Mouse (Mus musculus) midbrain, postnatal 0 days (tissue): Measurements from ENCODE around the gene Fam155a. TPM values are rescaled to one million over a fixed set of nuclear protein-coding genes. Genes with fewer than 3 reads are reported as not detected.

Experiments used
- ATAC-seq: fragments of 200-750 bp; cut with Nextera tagmentation; 2 replicates; pipeline ENCODE4 v1.8.0; 2017; ENCODE audit warnings: moderate number of reproducible peaks, mild to moderate bottlenecking, moderate TSS enrichment, moderate library complexity; ENCODE audit not compliant: low FRiP score
- DNase-seq: peaks from one replicate; pipeline ENCODE4 v3.0.0-alpha.2; 2015; ENCODE audit warnings: low spot score
- H3K27ac ChIP-seq: fragments of 300-500 bp; sonication (generic); 2 replicates; pipeline ENCODE4 v1.5.1; 2014; ENCODE audit warnings: low read depth, mild to moderate bottlenecking, low read length, mixed read lengths
- H3K27me3 ChIP-seq: fragments of 300-500 bp; sonication (generic); 2 replicates; pipeline ENCODE4 v1.6.1; 2014; ENCODE audit warnings: low read length, control low read depth, mixed read lengths; ENCODE audit not compliant: insufficient read depth
- H3K36me3 ChIP-seq: fragments of 300-500 bp; sonication (generic); 2 replicates; pipeline ENCODE4 v1.6.1; 2014; ENCODE audit warnings: low read length, control low read depth, mixed read lengths; ENCODE audit not compliant: insufficient read depth
- H3K4me1 ChIP-seq: fragments of 300-500 bp; sonication (generic); 2 replicates; pipeline ENCODE4 v1.6.1; 2014; ENCODE audit warnings: mild to moderate bottlenecking, control low read depth, antibody characterized with exemption, low read length, mixed read lengths; ENCODE audit not compliant: insufficient read depth
- H3K4me2 ChIP-seq: fragments of 300-500 bp; sonication (generic); 2 replicates; pipeline ENCODE4 v1.6.1; 2014; ENCODE audit warnings: low read depth, mild to moderate bottlenecking, low read length, mixed read lengths; ENCODE audit not compliant: poor library complexity, severe bottlenecking
- H3K4me3 ChIP-seq: fragments of 300-500 bp; sonication (generic); 2 replicates; pipeline ENCODE4 v1.5.1; 2014; ENCODE audit warnings: low read depth, mild to moderate bottlenecking, low read length, moderate library complexity
- H3K9ac ChIP-seq: fragments of 300-500 bp; sonication (generic); replicated peaks from 2 replicates; pipeline ENCODE4 v1.6.1; 2014; ENCODE audit warnings: mild to moderate bottlenecking, low read length, moderate library complexity, mixed read lengths; ENCODE audit not compliant: poor library complexity, severe bottlenecking
- H3K9me3 ChIP-seq: fragments of 300-500 bp; sonication (generic); 2 replicates; pipeline ENCODE4 v1.6.1; 2016; ENCODE audit warnings: low read length, control low read depth
- CTCF ChIP-seq: IDR thresholded peaks from 2 replicates; pipeline ENCODE4 v1.5.1; 2016; ENCODE audit warnings: antibody characterized with exemption, mild to moderate bottlenecking
- WGBS: fragments of 180-500 bp; shearing (Covaris S2); extraction: QIAGEN DNeasy Blood & Tissue Kit; methylation state at CpG from one replicate; pipeline ENCODE4 v1.1.7; 2014; 5-methylcytosine and 5-hydroxymethylcytosine counted together
- polyA plus RNA-seq: library from polyadenylated mRNA; unstranded; fragments of >200 nt; fragmentation: Nextera tagmentation; extraction: Ambion mirVana; gene quantifications from 2 replicates; pipeline ENCODE4 v1.2.1, GENCODE M21; 2015
- total RNA-seq: library from RNA; depleted of rRNA; stranded (reverse); fragments of >200 nt; gene quantifications from 2 replicates; pipeline ENCODE4 v1.2.3, GENCODE M21; 2014

Fam155a gene
- total and polyA plus RNA-seq, 2 experiments from 2014 or later: 39.9 to 122 TPM

- ATAC-seq (no peak), DNase-seq (no peak)
- Histone ChIP-seq H3K4me3 (no peak overlapping the region), H3K27ac (no peak overlapping the region), H3K9me3 (no peaks in the 10 kb centered on the region), H3K9ac (no peak overlapping the region), H3K4me1 (no peaks in the 10 kb centered on the region), H3K27me3 (no peaks in the 10 kb centered on the region), H3K36me3 (no peaks in the 10 kb centered on the region), H3K4me2 (no peak overlapping the region)
- TF ChIP-seq CTCF: no peak
- WGBS: 86% methylated on average over 8 of the region's 8 CpGs
Observed at GRCm38 (mm10) chr8:9264378-9264777, 506.6 kb downstream of the Fam155a start.

GRCm38 (mm10) chr8:9261527-9261926, 509.4 kb downstream of the Fam155a start:
- Histone ChIP-seq H3K36me3 (no peaks in the 10 kb centered on the region), H3K9ac (no peak overlapping the region), H3K4me2 (no peak overlapping the region), H3K27me3 (no peaks in the 10 kb centered on the region), H3K9me3 (no peaks in the 10 kb centered on the region), H3K4me3 (no peak overlapping the region), H3K4me1 (no peaks in the 10 kb centered on the region), H3K27ac (no peak overlapping the region)
- DNase-seq (no peak), ATAC-seq (no peak)
- TF ChIP-seq CTCF: no peak
- WGBS: 23% methylated on average over 8 of the region's 8 CpGs

- Histone ChIP-seq H3K9ac (no peak overlapping the region), H3K27me3 (no peaks in the 10 kb centered on the region), H3K4me2 (no peak overlapping the region), H3K4me1 (no peaks in the 10 kb centered on the region), H3K4me3 (no peak overlapping the region), H3K9me3 (no peaks in the 10 kb centered on the region), H3K36me3 (no peaks in the 10 kb centered on the region), H3K27ac (no peak overlapping the region)
- 86% methylated on average over 5 of the region's 5 CpGs for WGBS
- ATAC-seq (no peak), DNase-seq (no peak)
- no peak for TF ChIP-seq CTCF
Observed at GRCm38 (mm10) chr8:9255316-9255715, 515.6 kb downstream of the Fam155a start.

- no peak for TF ChIP-seq CTCF
- H3K36me3 ChIP-seq: no peaks in the 10 kb centered on the region
- DNase-seq (no peak), ATAC-seq (no peak)
- H3K9me3 ChIP-seq: no peaks in the 10 kb centered on the region
- no peak overlapping the region for H3K9ac ChIP-seq
- H3K4me3 ChIP-seq: no peak overlapping the region
- H3K27ac ChIP-seq: no peak overlapping the region
- peaks cover 5% of the 10 kb centered on the region; the same call in 1 of the 2 replicates for H3K4me1 ChIP-seq
- no peaks in the 10 kb centered on the region for H3K27me3 ChIP-seq
- H3K4me2 ChIP-seq: no peak overlapping the region
- WGBS: 71% methylated on average over 4 of the region's 4 CpGs
Observed at GRCm38 (mm10) chr8:9252991-9253390, 518.0 kb downstream of the Fam155a start.

GRCm38 (mm10) chr8:9248109-9248821, 522.7 kb downstream of the Fam155a start:
- Histone ChIP-seq H3K4me2 (no peak overlapping the region), H3K4me3 (no peak overlapping the region), H3K27me3 (no peaks in the 10 kb centered on the region), H3K9me3 (no peaks in the 10 kb centered on the region), H3K4me1 (peaks cover 10% of the 10 kb centered on the region; the same call in 1 of the 2 replicates), H3K36me3 (no peaks in the 10 kb centered on the region), H3K27ac (peak overlapping the region; percentile 32; the same call in 1 of the 2 replicates), H3K9ac (no peak overlapping the region; the same call in 1 of the 2 replicates)
- TF ChIP-seq CTCF: no peak
- no peak for DNase-seq
- no peak for ATAC-seq
- WGBS: 48% methylated on average over 17 of the region's 17 CpGs

- Histone ChIP-seq H3K27ac (no peak overlapping the region), H3K9me3 (no peaks in the 10 kb centered on the region), H3K27me3 (no peaks in the 10 kb centered on the region), H3K4me2 (no peak overlapping the region), H3K9ac (no peak overlapping the region), H3K4me1 (peaks cover 10% of the 10 kb centered on the region; the same call in 1 of the 2 replicates), H3K36me3 (no peaks in the 10 kb centered on the region), H3K4me3 (no peak overlapping the region)
- WGBS: 61% methylated on average over 5 of the region's 5 CpGs
- ATAC-seq (no peak), DNase-seq (no peak)
- TF ChIP-seq CTCF: no peak
Observed at GRCm38 (mm10) chr8:9245994-9246393, 525.0 kb downstream of the Fam155a start.
